Mouse (Mus musculus): Measurements from ENCODE around the gene Trmt5. TPM values are rescaled to one million over a fixed set of nuclear protein-coding genes. Genes with fewer than 3 reads are reported as not detected.

The Trmt5 gene
- polyA plus RNA-seq, 1 experiment from 2014 or later: 16.4 TPM

GRCm38 (mm10) chr12:73288626-73289025, 2.1 kb upstream of the Trmt5 start:
- ATAC-seq (ENCODE audit: low read depth): no peak
- no peak overlapping the region for H3K4me2 ChIP-seq (ENCODE audit: low read depth, low read length)
- H3K9me3 ChIP-seq (ENCODE audit: control insufficient read depth, low read length): no peaks in the 10 kb centered on the region
- peaks cover 2% of the 10 kb centered on the region; the same call in 1 of the 2 replicates for H3K36me3 ChIP-seq (ENCODE audit: control insufficient read depth, insufficient read depth, low read length)
- no peak overlapping the region for H3K27ac ChIP-seq (ENCODE audit: low read length)
- WGBS: 96% methylated on average over 3 of the region's 3 CpGs
- no peaks in the 10 kb centered on the region for H3K27me3 ChIP-seq (ENCODE audit: control insufficient read depth, insufficient read depth, low read depth, low read length)
- no peak overlapping the region for H3K4me3 ChIP-seq (ENCODE audit: low read length)
- H3K9ac ChIP-seq (ENCODE audit: low read length): no peak overlapping the region
- H3K4me1 ChIP-seq (replicated peaks; ENCODE audit: control insufficient read depth, insufficient read depth, low read length): peaks cover 16% of the 10 kb centered on the region

DNA sequence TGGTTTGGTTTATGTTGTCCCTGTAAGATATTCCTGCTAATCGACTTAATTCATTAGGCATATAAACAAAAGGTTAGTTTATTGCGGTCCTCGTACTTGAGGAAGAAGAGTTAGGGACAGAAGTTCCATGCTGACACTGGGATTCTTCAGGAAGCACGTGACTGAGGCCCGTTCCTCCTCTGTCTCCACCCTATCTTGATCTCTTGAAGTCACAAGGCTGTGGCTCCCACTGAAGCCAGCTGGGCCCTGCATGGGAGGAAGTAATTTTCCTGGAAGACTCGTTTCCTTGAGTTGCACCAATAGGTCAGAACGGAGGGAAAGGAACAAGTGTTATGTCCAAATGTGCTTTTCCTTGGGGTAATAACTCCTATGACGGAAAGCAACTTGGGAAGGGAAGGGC, 1.1 kb upstream of the Trmt5 start:
- 56% methylated on average over 8 of the region's 8 CpGs for WGBS
- peak overlapping the region; percentile 93 for H3K9ac ChIP-seq (ENCODE audit: low read length)
- 0 out of 2 replicates have a peak, but pooled peaks cover 2% of the 10 kb centered on the region for H3K36me3 ChIP-seq (ENCODE audit: control insufficient read depth, insufficient read depth, low read length)
- peak overlapping the region; percentile 86 for H3K4me3 ChIP-seq (ENCODE audit: low read length)
- H3K4me1 ChIP-seq (replicated peaks; ENCODE audit: control insufficient read depth, insufficient read depth, low read length): peaks cover 16% of the 10 kb centered on the region
- peak overlapping the region; percentile 86 for H3K4me2 ChIP-seq (ENCODE audit: low read depth, low read length)
- no peaks in the 10 kb centered on the region for H3K9me3 ChIP-seq (ENCODE audit: control insufficient read depth, low read length)
- no peak overlapping the region for H3K27ac ChIP-seq (ENCODE audit: low read length)
- ATAC-seq (ENCODE audit: low read depth): no peak
- no peaks in the 10 kb centered on the region for H3K27me3 ChIP-seq (ENCODE audit: control insufficient read depth, insufficient read depth, low read depth, low read length)

GRCm38 (mm10) chr12:73274921-73275320, 11.6 kb downstream of the Trmt5 start:
- Histone ChIP-seq H3K4me3 (ENCODE audit: low read length) (no peak overlapping the region), H3K27me3 (ENCODE audit: control insufficient read depth, insufficient read depth, low read depth, low read length) (no peaks in the 10 kb centered on the region), H3K9ac (ENCODE audit: low read length) (no peak overlapping the region), H3K4me1 (replicated peaks; ENCODE audit: control insufficient read depth, insufficient read depth, low read length) (no peaks in the 10 kb centered on the region), H3K4me2 (ENCODE audit: low read depth, low read length) (no peak overlapping the region), H3K27ac (ENCODE audit: low read length) (no peak overlapping the region), H3K9me3 (ENCODE audit: control insufficient read depth, low read length) (no peaks in the 10 kb centered on the region), H3K36me3 (ENCODE audit: control insufficient read depth, insufficient read depth, low read length) (peaks cover 23% of the 10 kb centered on the region)
- no peak for ATAC-seq (ENCODE audit: low read depth)
- WGBS: 81% methylated on average over 3 of the region's 3 CpGs

GRCm38 (mm10) chr12:73269933-73270332, 16.6 kb downstream of the Trmt5 start:
- H3K9ac ChIP-seq (ENCODE audit: low read length): no peak overlapping the region
- no peaks in the 10 kb centered on the region for H3K36me3 ChIP-seq (ENCODE audit: control insufficient read depth, insufficient read depth, low read length)
- no peak overlapping the region for H3K4me3 ChIP-seq (ENCODE audit: low read length)
- no peak overlapping the region for H3K27ac ChIP-seq (ENCODE audit: low read length)
- no peaks in the 10 kb centered on the region for H3K9me3 ChIP-seq (ENCODE audit: control insufficient read depth, low read length)
- no peak overlapping the region for H3K4me2 ChIP-seq (ENCODE audit: low read depth, low read length)
- WGBS: 78% methylated on average over 4 of the region's 4 CpGs
- H3K4me1 ChIP-seq (replicated peaks; ENCODE audit: control insufficient read depth, insufficient read depth, low read length): no peaks in the 10 kb centered on the region
- no peaks in the 10 kb centered on the region for H3K27me3 ChIP-seq (ENCODE audit: control insufficient read depth, insufficient read depth, low read depth, low read length)
- ATAC-seq (ENCODE audit: low read depth): no peak

GRCm38 (mm10) chr12:73269531-73269930, 17.0 kb downstream of the Trmt5 start:
- Histone ChIP-seq H3K4me2 (ENCODE audit: low read depth, low read length) (no peak overlapping the region), H3K36me3 (ENCODE audit: control insufficient read depth, insufficient read depth, low read length) (no peaks in the 10 kb centered on the region), H3K4me3 (ENCODE audit: low read length) (no peak overlapping the region), H3K27ac (ENCODE audit: low read length) (no peak overlapping the region), H3K9ac (ENCODE audit: low read length) (no peak overlapping the region), H3K9me3 (ENCODE audit: control insufficient read depth, low read length) (no peaks in the 10 kb centered on the region), H3K4me1 (replicated peaks; ENCODE audit: control insufficient read depth, insufficient read depth, low read length) (no peaks in the 10 kb centered on the region), H3K27me3 (ENCODE audit: control insufficient read depth, insufficient read depth, low read depth, low read length) (no peaks in the 10 kb centered on the region)
- ATAC-seq (ENCODE audit: low read depth): no peak
- 78% methylated on average over 3 of the region's 3 CpGs for WGBS

DNA sequence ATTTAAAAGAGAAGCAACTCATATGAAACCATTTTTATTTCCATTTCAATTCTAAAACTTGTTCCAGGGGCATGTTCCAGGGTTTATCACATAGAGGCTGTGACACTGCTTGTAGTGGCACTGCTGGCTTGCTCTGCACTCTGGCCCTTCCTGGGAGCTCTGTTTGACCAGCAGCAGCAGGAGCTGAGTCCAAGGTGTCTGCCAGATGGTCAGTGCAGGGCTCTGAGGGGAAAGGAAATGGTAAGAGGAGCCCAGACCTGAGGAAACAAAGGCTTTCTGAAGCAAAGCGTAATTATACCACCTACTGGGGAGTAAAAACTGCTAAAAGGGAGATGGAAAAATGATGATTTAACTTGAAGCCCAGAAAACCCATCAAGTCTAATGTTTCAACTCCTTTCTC, 18.0 kb downstream of the Trmt5 start:
- H3K4me3 ChIP-seq (ENCODE audit: low read length): no peak overlapping the region
- no peak for ATAC-seq (ENCODE audit: low read depth)
- no peaks in the 10 kb centered on the region for H3K36me3 ChIP-seq (ENCODE audit: control insufficient read depth, insufficient read depth, low read length)
- no peaks in the 10 kb centered on the region for H3K9me3 ChIP-seq (ENCODE audit: control insufficient read depth, low read length)
- no peak overlapping the region for H3K4me2 ChIP-seq (ENCODE audit: low read depth, low read length)
- no peak overlapping the region for H3K9ac ChIP-seq (ENCODE audit: low read length)
- no peaks in the 10 kb centered on the region for H3K27me3 ChIP-seq (ENCODE audit: control insufficient read depth, insufficient read depth, low read depth, low read length)
- no peaks in the 10 kb centered on the region for H3K4me1 ChIP-seq (replicated peaks; ENCODE audit: control insufficient read depth, insufficient read depth, low read length)
- no peak overlapping the region for H3K27ac ChIP-seq (ENCODE audit: low read length)
- 90% methylated on average over 1 of the region's 1 CpGs for WGBS

GRCm38 (mm10) chr12:73266597-73266996, 19.9 kb downstream of the Trmt5 start:
- H3K9me3 ChIP-seq (ENCODE audit: control insufficient read depth, low read length): no peaks in the 10 kb centered on the region
- 77% methylated on average over 1 of the region's 1 CpGs for WGBS
- H3K27me3 ChIP-seq (ENCODE audit: control insufficient read depth, insufficient read depth, low read depth, low read length): no peaks in the 10 kb centered on the region
- H3K4me1 ChIP-seq (replicated peaks; ENCODE audit: control insufficient read depth, insufficient read depth, low read length): no peaks in the 10 kb centered on the region
- H3K4me3 ChIP-seq (ENCODE audit: low read length): no peak overlapping the region
- H3K36me3 ChIP-seq (ENCODE audit: control insufficient read depth, insufficient read depth, low read length): no peaks in the 10 kb centered on the region
- no peak overlapping the region for H3K27ac ChIP-seq (ENCODE audit: low read length)
- H3K9ac ChIP-seq (ENCODE audit: low read length): no peak overlapping the region
- H3K4me2 ChIP-seq (ENCODE audit: low read depth, low read length): no peak overlapping the region
- no peak for ATAC-seq (ENCODE audit: low read depth)

- Histone ChIP-seq H3K27me3 (ENCODE audit: control insufficient read depth, insufficient read depth, low read depth, low read length) (no peaks in the 10 kb centered on the region), H3K36me3 (ENCODE audit: control insufficient read depth, insufficient read depth, low read length) (no peaks in the 10 kb centered on the region), H3K9me3 (ENCODE audit: control insufficient read depth, low read length) (no peaks in the 10 kb centered on the region), H3K27ac (ENCODE audit: low read length) (no peak overlapping the region), H3K4me2 (ENCODE audit: low read depth, low read length) (no peak overlapping the region), H3K4me3 (ENCODE audit: low read length) (no peak overlapping the region), H3K4me1 (replicated peaks; ENCODE audit: control insufficient read depth, insufficient read depth, low read length) (no peaks in the 10 kb centered on the region), H3K9ac (ENCODE audit: low read length) (no peak overlapping the region)
- ATAC-seq (ENCODE audit: low read depth): 0 out of 2 replicates have a peak, but pooled peaks have one; percentile 45
- 67% methylated on average over 3 of the region's 3 CpGs for WGBS
Observed at GRCm38 (mm10) chr12:73265381-73265978, 21.0 kb downstream of the Trmt5 start.

- ATAC-seq (ENCODE audit: low read depth): no peak
- no peaks in the 10 kb centered on the region for H3K9me3 ChIP-seq (ENCODE audit: control insufficient read depth, low read length)
- no peak overlapping the region for H3K27ac ChIP-seq (ENCODE audit: low read length)
- no peak overlapping the region for H3K9ac ChIP-seq (ENCODE audit: low read length)
- H3K36me3 ChIP-seq (ENCODE audit: control insufficient read depth, insufficient read depth, low read length): no peaks in the 10 kb centered on the region
- no peaks in the 10 kb centered on the region for H3K27me3 ChIP-seq (ENCODE audit: control insufficient read depth, insufficient read depth, low read depth, low read length)
- H3K4me3 ChIP-seq (ENCODE audit: low read length): no peak overlapping the region
- WGBS: 93% methylated on average over 1 of the region's 1 CpGs
- no peaks in the 10 kb centered on the region for H3K4me1 ChIP-seq (replicated peaks; ENCODE audit: control insufficient read depth, insufficient read depth, low read length)
- no peak overlapping the region for H3K4me2 ChIP-seq (ENCODE audit: low read depth, low read length)
Observed at GRCm38 (mm10) chr12:73260339-73260738, 26.2 kb downstream of the Trmt5 start.

- Histone ChIP-seq H3K36me3 (ENCODE audit: control insufficient read depth, insufficient read depth, low read length) (no peaks in the 10 kb centered on the region), H3K27ac (ENCODE audit: low read length) (no peak overlapping the region), H3K4me3 (ENCODE audit: low read length) (no peak overlapping the region), H3K4me2 (ENCODE audit: low read depth, low read length) (no peak overlapping the region), H3K4me1 (replicated peaks; ENCODE audit: control insufficient read depth, insufficient read depth, low read length) (no peaks in the 10 kb centered on the region), H3K9ac (ENCODE audit: low read length) (no peak overlapping the region), H3K9me3 (ENCODE audit: control insufficient read depth, low read length) (no peaks in the 10 kb centered on the region), H3K27me3 (ENCODE audit: control insufficient read depth, insufficient read depth, low read depth, low read length) (no peaks in the 10 kb centered on the region)
- 91% methylated on average over 6 of the region's 6 CpGs for WGBS
- no peak for ATAC-seq (ENCODE audit: low read depth)
Observed at GRCm38 (mm10) chr12:73259269-73259668, 27.2 kb downstream of the Trmt5 start.

Data from lung, embryonic 16.5 days (tissue).